Mouse (Mus musculus): ENCODE measurements around the gene Far2. TPM values are rescaled to one million over a fixed set of nuclear protein-coding genes. Genes with fewer than 3 reads are reported as not detected.
"Not testable (repeated sequence)": the region's sequence is repeated elsewhere in the genome, so short reads cannot be mapped to it uniquely, and the experiment has no call there.

Gene Far2
- polyA plus RNA-seq, 1 experiment, result 0.14 TPM

- H3K27me3 ChIP-seq (ENCODE audit: control insufficient read depth, insufficient read depth, low read length), result no peaks in the 10 kb centered on the region
- no peaks in the 10 kb centered on the region for H3K36me3 ChIP-seq (ENCODE audit: control insufficient read depth, insufficient read depth, low read length)
- TF ChIP-seq POLR2A (IDR thresholded peaks at IDR 0.05; ENCODE audit: low read depth, low read length), result no peak
- no peak for TF ChIP-seq CTCF (IDR thresholded peaks at IDR 0.05; ENCODE audit: extremely low read depth, insufficient read depth, insufficient read length, insufficient replicate concordance)
- H3K4me3 ChIP-seq (ENCODE audit: extremely low read depth, insufficient read depth, insufficient read length), result no peak overlapping the region
- no peaks in the 10 kb centered on the region for H3K4me1 ChIP-seq (ENCODE audit: control insufficient read depth, insufficient read depth, insufficient read length)
- no peak for DNase-seq (ENCODE audit: low read depth in 1 of 2, low spot score in 2 of 2)
- 84% methylated on average over 6 of the region's 6 CpGs for WGBS
- no peak overlapping the region for H3K27ac ChIP-seq (ENCODE audit: insufficient read depth, low read length)
Observed at GRCm38 (mm10) chr6:148139288-148139995, 92.4 kb downstream of the Far2 start.

DNA sequence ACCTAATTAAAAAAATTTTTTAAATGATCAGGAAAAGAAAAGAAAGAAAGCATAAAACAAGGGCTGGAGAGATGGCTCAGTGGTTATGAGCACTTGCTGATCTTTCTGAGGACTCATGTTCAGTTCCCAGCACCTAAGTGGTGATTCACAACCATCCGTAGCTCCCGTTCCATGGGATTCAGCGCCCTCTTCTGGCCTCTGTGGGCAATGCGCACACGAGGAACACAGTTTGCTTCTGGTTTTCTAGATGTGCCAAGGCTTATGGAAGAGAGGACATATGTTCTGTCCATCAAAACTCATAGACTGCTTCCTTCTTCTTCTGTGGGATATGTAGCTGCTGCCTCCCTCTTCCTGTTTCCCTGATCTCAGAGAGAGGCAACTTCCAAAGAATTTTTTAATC, 94.8 kb downstream of the Far2 start:
- H3K36me3 ChIP-seq (ENCODE audit: control insufficient read depth, insufficient read depth, low read length), result no peaks in the 10 kb centered on the region
- DNase-seq (ENCODE audit: low read depth in 1 of 2, low spot score in 2 of 2), result no peak
- H3K4me1 ChIP-seq (ENCODE audit: control insufficient read depth, insufficient read depth, insufficient read length), result no peaks in the 10 kb centered on the region
- no peak overlapping the region for H3K4me3 ChIP-seq (ENCODE audit: extremely low read depth, insufficient read depth, insufficient read length)
- WGBS, result 81% methylated on average over 5 of the region's 5 CpGs
- H3K27me3 ChIP-seq (ENCODE audit: control insufficient read depth, insufficient read depth, low read length), result no peaks in the 10 kb centered on the region
- no peak for TF ChIP-seq POLR2A (IDR thresholded peaks at IDR 0.05; ENCODE audit: low read depth, low read length)
- TF ChIP-seq CTCF (IDR thresholded peaks at IDR 0.05; ENCODE audit: extremely low read depth, insufficient read depth, insufficient read length, insufficient replicate concordance), result no peak
- H3K27ac ChIP-seq (ENCODE audit: insufficient read depth, low read length), result no peak overlapping the region

- 88% methylated on average over 1 of the region's 1 CpGs for WGBS
- Histone ChIP-seq H3K27me3 (ENCODE audit: control insufficient read depth, insufficient read depth, low read length) (no peaks in the 10 kb centered on the region), H3K4me3 (ENCODE audit: extremely low read depth, insufficient read depth, insufficient read length) (no peak overlapping the region), H3K27ac (ENCODE audit: insufficient read depth, low read length) (no peak overlapping the region), H3K36me3 (ENCODE audit: control insufficient read depth, insufficient read depth, low read length) (no peaks in the 10 kb centered on the region), H3K4me1 (ENCODE audit: control insufficient read depth, insufficient read depth, insufficient read length) (no peaks in the 10 kb centered on the region)
- no peak for DNase-seq (ENCODE audit: low read depth in 1 of 2, low spot score in 2 of 2)
- TF ChIP-seq POLR2A (IDR thresholded peaks at IDR 0.05; ENCODE audit: low read depth, low read length) (no peak), CTCF (IDR thresholded peaks at IDR 0.05; ENCODE audit: extremely low read depth, insufficient read depth, insufficient read length, insufficient replicate concordance) (no peak)
Observed at GRCm38 (mm10) chr6:148142421-148142820, 95.4 kb downstream of the Far2 start.

- H3K36me3 ChIP-seq (ENCODE audit: control insufficient read depth, insufficient read depth, low read length); H3K27ac ChIP-seq (ENCODE audit: insufficient read depth, low read length); H3K4me3 ChIP-seq (ENCODE audit: extremely low read depth, insufficient read depth, insufficient read length); DNase-seq (ENCODE audit: low read depth in 1 of 2, low spot score in 2 of 2); H3K27me3 ChIP-seq (ENCODE audit: control insufficient read depth, insufficient read depth, low read length); H3K4me1 ChIP-seq (ENCODE audit: control insufficient read depth, insufficient read depth, insufficient read length): not testable (repeated sequence)
- WGBS, result 81% methylated on average over 4 of the region's 4 CpGs
Observed at GRCm38 (mm10) chr6:148152305-148152704, 105.2 kb downstream of the Far2 start.

GRCm38 (mm10) chr6:148172904-148173303, 125.8 kb downstream of the Far2 start:
- DNase-seq (ENCODE audit: low read depth in 1 of 2, low spot score in 2 of 2), result no peak
- no peaks in the 10 kb centered on the region for H3K36me3 ChIP-seq (ENCODE audit: control insufficient read depth, insufficient read depth, low read length)
- no peak overlapping the region for H3K27ac ChIP-seq (ENCODE audit: insufficient read depth, low read length)
- no peaks in the 10 kb centered on the region for H3K27me3 ChIP-seq (ENCODE audit: control insufficient read depth, insufficient read depth, low read length)
- TF ChIP-seq CTCF (IDR thresholded peaks at IDR 0.05; ENCODE audit: extremely low read depth, insufficient read depth, insufficient read length, insufficient replicate concordance) (no peak), POLR2A (IDR thresholded peaks at IDR 0.05; ENCODE audit: low read depth, low read length) (no peak)
- H3K4me1 ChIP-seq (ENCODE audit: control insufficient read depth, insufficient read depth, insufficient read length), result no peaks in the 10 kb centered on the region
- 39% methylated on average over 3 of the region's 3 CpGs for WGBS
- H3K4me3 ChIP-seq (ENCODE audit: extremely low read depth, insufficient read depth, insufficient read length), result no peak overlapping the region

DNA sequence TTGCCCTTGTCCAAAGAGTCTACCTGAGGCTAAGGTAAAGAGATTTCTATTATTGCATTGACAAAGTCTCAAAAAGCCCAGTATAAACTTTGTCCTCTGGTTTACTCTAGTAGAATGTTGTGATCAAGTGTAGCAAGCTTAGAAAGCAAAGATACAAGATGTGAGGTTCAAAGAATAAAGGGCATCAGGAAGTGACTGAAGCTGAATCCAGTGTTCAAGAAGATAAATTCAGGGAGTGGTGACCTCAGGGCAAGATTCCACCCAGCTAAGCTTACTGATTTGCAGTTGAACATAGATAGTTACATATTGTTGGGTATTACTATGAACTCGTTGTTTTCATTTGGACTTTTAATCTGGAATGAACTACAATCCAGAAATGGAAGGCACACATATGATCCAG, 138.6 kb downstream of the Far2 start:
- WGBS, result 88% methylated on average over 1 of the region's 1 CpGs
- Histone ChIP-seq H3K27ac (ENCODE audit: insufficient read depth, low read length) (no peak overlapping the region), H3K27me3 (ENCODE audit: control insufficient read depth, insufficient read depth, low read length) (no peaks in the 10 kb centered on the region), H3K36me3 (ENCODE audit: control insufficient read depth, insufficient read depth, low read length) (peaks cover 33% of the 10 kb centered on the region), H3K4me3 (ENCODE audit: extremely low read depth, insufficient read depth, insufficient read length) (no peak overlapping the region), H3K4me1 (ENCODE audit: control insufficient read depth, insufficient read depth, insufficient read length) (no peaks in the 10 kb centered on the region)
- no peak for TF ChIP-seq CTCF (IDR thresholded peaks at IDR 0.05; ENCODE audit: extremely low read depth, insufficient read depth, insufficient read length, insufficient replicate concordance)
- TF ChIP-seq POLR2A (IDR thresholded peaks at IDR 0.05; ENCODE audit: low read depth, low read length), result no peak
- DNase-seq (ENCODE audit: low read depth in 1 of 2, low spot score in 2 of 2), result no peak

GRCm38 (mm10) chr6:148193972-148194701, 147.1 kb downstream of the Far2 start:
- TF ChIP-seq CTCF (IDR thresholded peaks at IDR 0.05; ENCODE audit: extremely low read depth, insufficient read depth, insufficient read length, insufficient replicate concordance) (no peak), POLR2A (IDR thresholded peaks at IDR 0.05; ENCODE audit: low read depth, low read length) (no peak)
- 85% methylated on average over 6 of the region's 6 CpGs for WGBS
- Histone ChIP-seq H3K4me3 (ENCODE audit: extremely low read depth, insufficient read depth, insufficient read length) (no peak overlapping the region), H3K36me3 (ENCODE audit: control insufficient read depth, insufficient read depth, low read length) (peaks cover 23% of the 10 kb centered on the region), H3K4me1 (ENCODE audit: control insufficient read depth, insufficient read depth, insufficient read length) (no peaks in the 10 kb centered on the region), H3K27ac (ENCODE audit: insufficient read depth, low read length) (no peak overlapping the region), H3K27me3 (ENCODE audit: control insufficient read depth, insufficient read depth, low read length) (no peaks in the 10 kb centered on the region)
- no peak for DNase-seq (ENCODE audit: low read depth in 1 of 2, low spot score in 2 of 2)

Measured in spleen, adult 2 months (tissue).